Mouse (Mus musculus) C2C12 (cell line): ENCODE data around the gene 9530053A07Rik.

Experiments used
- CTCF ChIP-seq: IDR thresholded peaks from one replicate; pipeline ENCODE4 v1.5.1; 2011; ENCODE audit not compliant: control insufficient read depth, insufficient read depth, insufficient read length
- MAX ChIP-seq: IDR thresholded peaks from one replicate; pipeline ENCODE4 v1.6.1; 2011; ENCODE audit warnings: mild to moderate bottlenecking, control low read depth
- MYOG ChIP-seq: IDR thresholded peaks from one replicate; pipeline ENCODE4 v1.6.1; 2011; ENCODE audit not compliant: control insufficient read depth, insufficient read length; ENCODE audit errors: extremely low read depth

- TF ChIP-seq CTCF = peak; percentile 5
- no peak for TF ChIP-seq MYOG
- no peak for TF ChIP-seq MAX
These were observed 22.4 kb downstream of the 9530053A07Rik start for GRCm38 (mm10) chr7:28151584-28152221.
